Mouse (Mus musculus) MEL (cell line): ENCODE measurements around the gene Map4. TPM values are rescaled to one million over a fixed set of nuclear protein-coding genes. Genes with fewer than 3 reads are reported as not detected.

ENCODE experiments used
- DNase-seq: peaks from one replicate; pipeline ENCODE4 v3.0.0; 2011; ENCODE audit warnings: low read depth, low spot score
- H3K27ac ChIP-seq: 2 replicates; pipeline ENCODE4 v1.5.1; 2012; ENCODE audit warnings: low read depth, mild to moderate bottlenecking, control low read depth, low read length, moderate library complexity; ENCODE audit not compliant: control insufficient read depth
- H3K27me3 ChIP-seq, 2 experiments: fragments of 150-350 bp in 1 of 2; sonication (generic) in 1 of 2; 2 replicates each; pipeline ENCODE4 v1.6.1; 2012; ENCODE audit warnings: low read length in 2 of 2, mild to moderate bottlenecking in 2 of 2, improper control_type of control experiment in 1 of 2, moderate library complexity in 1 of 2; ENCODE audit not compliant: insufficient read depth in 2 of 2, control insufficient read depth in 1 of 2
- H3K36me3 ChIP-seq, 2 experiments: 2 replicates each; pipeline ENCODE4 v1.6.1; 2012 to 2014; ENCODE audit warnings: low read length in 2 of 2, improper control_type of control experiment in 1 of 2, inconsistent platforms in 1 of 2, mild to moderate bottlenecking in 1 of 2; ENCODE audit not compliant: insufficient read depth in 2 of 2, control insufficient read depth in 1 of 2
- H3K4me1 ChIP-seq, 2 experiments: fragments of 150-350 bp in 1 of 2; sonication (generic) in 1 of 2; 2 replicates each; pipeline ENCODE4 v1.6.1; 2012; ENCODE audit warnings: low read length in 2 of 2, improper control_type of control experiment in 1 of 2, mild to moderate bottlenecking in 1 of 2; ENCODE audit not compliant: insufficient read depth in 2 of 2, control insufficient read depth in 1 of 2
- H3K4me3 ChIP-seq, 2 experiments: fragments of 150-350 bp in 1 of 2; sonication (generic) in 1 of 2; 2 replicates each; pipeline ENCODE4 v1.5.1; 2012; ENCODE audit warnings: low read depth in 2 of 2, low read length in 2 of 2, mild to moderate bottlenecking in 2 of 2, moderate library complexity in 2 of 2, control low read depth in 1 of 2, improper control_type of control experiment in 1 of 2; ENCODE audit not compliant: control insufficient read depth in 1 of 2, insufficient read depth in 1 of 2
- H3K79me2 ChIP-seq: 2 replicates; pipeline ENCODE4 v1.6.1; 2012; ENCODE audit warnings: mild to moderate bottlenecking, low read length, moderate library complexity; ENCODE audit not compliant: control insufficient read depth, poor library complexity, insufficient read depth
- H3K9ac ChIP-seq: 2 replicates; pipeline ENCODE4 v1.6.1; 2012; ENCODE audit warnings: low read depth, mild to moderate bottlenecking, control low read depth, low read length, moderate library complexity; ENCODE audit not compliant: control insufficient read depth, poor library complexity, severe bottlenecking
- H3K9me3 ChIP-seq: fragments of 150-350 bp; sonication (generic); replicated peaks from 2 replicates; pipeline ENCODE4 v1.6.1; 2012; ENCODE audit warnings: mild to moderate bottlenecking, low read length, improper control_type of control experiment, moderate library complexity; ENCODE audit not compliant: insufficient read depth
- CHD1 ChIP-seq: IDR thresholded peaks from 2 replicates; pipeline ENCODE4 v1.6.1; 2012; ENCODE audit warnings: low read depth, mild to moderate bottlenecking, inconsistent platforms, low read length, improper control_type of control experiment
- CHD2 ChIP-seq: IDR thresholded peaks from 2 replicates; pipeline ENCODE4 v1.6.1; 2011; ENCODE audit warnings: low read length, improper control_type of control experiment
- EP300 ChIP-seq, 2 experiments: IDR thresholded peaks; 2 replicates each; pipeline ENCODE4 v1.6.1; 2011; ENCODE audit warnings: improper control_type of control experiment in 2 of 2, low read length in 2 of 2, low read depth in 1 of 2, mild to moderate bottlenecking in 1 of 2
- ETS1 ChIP-seq: IDR thresholded peaks from 2 replicates; pipeline ENCODE4 v1.6.1; 2012; ENCODE audit warnings: low read depth, mild to moderate bottlenecking, inconsistent platforms, low read length, improper control_type of control experiment, moderate library complexity
- GABPA ChIP-seq: IDR thresholded peaks from 2 replicates; pipeline ENCODE4 v1.6.1; 2012; ENCODE audit warnings: low read depth, mild to moderate bottlenecking, inconsistent platforms, low read length, improper control_type of control experiment, moderate library complexity
- HCFC1 ChIP-seq: IDR thresholded peaks from 2 replicates; pipeline ENCODE4 v1.6.1; 2012; ENCODE audit warnings: low read depth, mild to moderate bottlenecking, inconsistent platforms, low read length, improper control_type of control experiment, moderate library complexity
- JUND ChIP-seq: IDR thresholded peaks from 2 replicates; pipeline ENCODE4 v1.6.1; 2011; ENCODE audit warnings: low read depth, mild to moderate bottlenecking, improper control_type of control experiment, low read length
- MXI1 ChIP-seq: IDR thresholded peaks from 2 replicates; pipeline ENCODE4 v1.6.1; 2011; ENCODE audit warnings: mild to moderate bottlenecking, low read depth, low read length, improper control_type of control experiment
- MYC ChIP-seq: IDR thresholded peaks from 2 replicates; pipeline ENCODE4 v1.6.1; 2011; ENCODE audit warnings: low read depth, mild to moderate bottlenecking, low read length, improper control_type of control experiment, moderate library complexity
- NRF1 ChIP-seq: IDR thresholded peaks from 2 replicates; pipeline ENCODE4 v1.6.1; 2014; ENCODE audit warnings: low read depth, mild to moderate bottlenecking, inconsistent platforms, low read length, improper control_type of control experiment, moderate library complexity; ENCODE audit not compliant: poor library complexity, insufficient read depth, severe bottlenecking
- POLR2A ChIP-seq, 2 experiments: IDR thresholded peaks; 2 replicates each; pipeline ENCODE4 v1.6.1; 2011 to 2012; ENCODE audit warnings: low read length in 2 of 2, mild to moderate bottlenecking in 2 of 2, control low read depth in 1 of 2, improper control_type of control experiment in 1 of 2, low read depth in 1 of 2, moderate library complexity in 1 of 2; ENCODE audit not compliant: control insufficient read depth in 1 of 2, insufficient read depth in 1 of 2, poor library complexity in 1 of 2
- POLR2AphosphoS2 ChIP-seq: IDR thresholded peaks from 2 replicates; pipeline ENCODE4 v1.6.1; 2011; ENCODE audit warnings: low read length, improper control_type of control experiment
- RAD21 ChIP-seq: IDR thresholded peaks from 2 replicates; pipeline ENCODE4 v1.6.1; 2011; ENCODE audit warnings: mild to moderate bottlenecking, low read depth, low read length, improper control_type of control experiment
- SIN3A ChIP-seq: IDR thresholded peaks from 2 replicates; pipeline ENCODE4 v1.6.1; 2012; ENCODE audit warnings: low read length, improper control_type of control experiment, inconsistent platforms
- TBP ChIP-seq: IDR thresholded peaks from 2 replicates; pipeline ENCODE4 v1.8.0; 2011; ENCODE audit warnings: low read depth, low read length, improper control_type of control experiment
- TCF12 ChIP-seq: IDR thresholded peaks from 2 replicates; pipeline ENCODE4 v1.6.1; 2014; ENCODE audit warnings: low read depth, mild to moderate bottlenecking, inconsistent platforms, low read length, improper control_type of control experiment, moderate library complexity
- UBTF ChIP-seq: IDR thresholded peaks from 2 replicates; pipeline ENCODE4 v1.6.1; 2012; ENCODE audit warnings: low read depth, mild to moderate bottlenecking, inconsistent platforms, low read length, improper control_type of control experiment, moderate library complexity, borderline replicate concordance; ENCODE audit not compliant: insufficient read depth
- USF2 ChIP-seq, 2 experiments: IDR thresholded peaks; 2 replicates each; pipeline ENCODE4 v1.6.1; 2011 to 2012; ENCODE audit warnings: improper control_type of control experiment in 2 of 2, low read length in 2 of 2, borderline replicate concordance in 1 of 2, inconsistent platforms in 1 of 2, low read depth in 1 of 2, mild to moderate bottlenecking in 1 of 2; ENCODE audit not compliant: insufficient read depth in 1 of 2
- polyA plus RNA-seq, 2 experiments: library from polyadenylated mRNA; stranded (reverse) in 1 of 2; unstranded in 1 of 2; fragments of >175 nt in 1 of 2; fragments of >200 nt in 1 of 2; gene quantifications; 2 replicates each; pipeline versions ENCODE4 v1.2.1 to v1.2.4; 2012; ENCODE audit warnings: low replicate concordance in 2 of 2, low read depth in 1 of 2; ENCODE audit not compliant: insufficient read length in 2 of 2, insufficient read depth in 1 of 2, missing spikeins in 1 of 2
- total RNA-seq: library from RNA; depleted of rRNA; stranded (reverse); fragments of 300-350 nt; gene quantifications from 2 replicates; pipeline ENCODE4 v1.2.3, GENCODE M21; 2012

Gene Map4
- total and polyA plus RNA-seq, 3 experiments, result 14.5 to 47.8 TPM; not detected in 1

DNA sequence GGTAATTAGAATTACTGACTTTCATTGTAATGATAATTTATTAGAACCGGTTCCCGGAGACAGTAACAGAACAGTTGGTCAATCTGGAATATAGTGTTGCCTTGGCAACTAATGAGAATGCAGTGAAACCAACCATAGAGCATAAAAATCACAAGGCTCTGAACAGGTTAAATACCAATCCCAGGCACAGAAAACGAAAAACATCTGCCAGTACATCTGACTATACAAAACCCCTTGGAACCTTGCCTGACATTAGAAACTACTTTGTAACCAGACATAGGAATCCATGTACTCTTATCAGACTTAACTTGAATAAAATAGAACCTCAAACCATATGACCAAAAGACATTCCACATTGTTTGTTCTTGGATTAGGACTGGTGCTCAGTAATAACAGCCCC lies 116.6 kb downstream of the Map4 start:
- H3K27me3 ChIP-seq, result no peaks in the 10 kb centered on the region
- H3K4me3 ChIP-seq, result no peak overlapping the region
- H3K36me3 ChIP-seq, result no peaks in the 10 kb centered on the region; a peak in 1 of 4 replicates
- no peak overlapping the region for H3K9ac ChIP-seq
- H3K9me3 ChIP-seq, result no peaks in the 10 kb centered on the region
- no peaks in the 10 kb centered on the region for H3K79me2 ChIP-seq
- no peak for TF ChIP-seq TBP
- no peak for TF ChIP-seq HCFC1
- TF ChIP-seq TCF12, result no peak
- no peak for DNase-seq
- H3K27ac ChIP-seq, result no peak overlapping the region
- H3K4me1 ChIP-seq, result no peaks in the 10 kb centered on the region

DNA sequence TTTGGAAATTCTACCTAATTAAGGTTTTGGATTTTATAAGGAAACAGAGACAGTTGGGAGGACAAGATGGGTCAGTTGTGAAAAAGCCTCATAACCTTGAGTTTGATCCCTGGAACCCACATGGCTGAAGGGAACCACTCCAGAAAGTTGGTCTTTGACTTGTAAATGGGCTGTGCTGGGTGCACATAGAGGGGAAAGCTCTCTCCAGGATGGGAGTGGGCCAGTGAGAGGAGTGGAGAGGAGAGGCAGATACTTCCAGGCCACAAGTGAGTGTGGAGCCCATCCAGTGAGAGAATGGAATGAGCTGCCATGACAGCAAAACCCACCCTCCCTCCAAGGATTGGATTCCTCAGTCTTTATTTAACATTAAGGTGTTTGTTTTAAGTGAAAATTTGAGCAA lies 119.9 kb downstream of the Map4 start:
- Histone ChIP-seq H3K9ac (no peak overlapping the region), H3K79me2 (no peaks in the 10 kb centered on the region), H3K27ac (no peak overlapping the region), H3K36me3 (peaks cover 0 to 3% of the 10 kb centered on the region in 2 experiments; a peak in 2 of 4 replicates), H3K4me1 (no peaks in the 10 kb centered on the region), H3K27me3 (no peaks in the 10 kb centered on the region), H3K4me3 (no peak overlapping the region), H3K9me3 (no peaks in the 10 kb centered on the region)
- DNase-seq, result no peak
- no peak for TF ChIP-seq JUND
- TF ChIP-seq CHD2, result no peak
- no peak for TF ChIP-seq SIN3A
- no peak for TF ChIP-seq POLR2AphosphoS2
- TF ChIP-seq EP300 (IDR thresholded peaks at IDR 0.05; ENCODE audit: low read depth in 1 of 2, low read length in 2 of 2), result no peak
- TF ChIP-seq POLR2A (IDR thresholded peaks at IDR 0.05; ENCODE audit: control insufficient read depth in 1 of 2, insufficient read depth in 1 of 2, low read depth in 1 of 2, low read length in 2 of 2, poor library complexity in 1 of 2), result no peak
- TF ChIP-seq TBP, result no peak
- TF ChIP-seq RAD21, result no peak
- no peak for TF ChIP-seq CHD1

DNA sequence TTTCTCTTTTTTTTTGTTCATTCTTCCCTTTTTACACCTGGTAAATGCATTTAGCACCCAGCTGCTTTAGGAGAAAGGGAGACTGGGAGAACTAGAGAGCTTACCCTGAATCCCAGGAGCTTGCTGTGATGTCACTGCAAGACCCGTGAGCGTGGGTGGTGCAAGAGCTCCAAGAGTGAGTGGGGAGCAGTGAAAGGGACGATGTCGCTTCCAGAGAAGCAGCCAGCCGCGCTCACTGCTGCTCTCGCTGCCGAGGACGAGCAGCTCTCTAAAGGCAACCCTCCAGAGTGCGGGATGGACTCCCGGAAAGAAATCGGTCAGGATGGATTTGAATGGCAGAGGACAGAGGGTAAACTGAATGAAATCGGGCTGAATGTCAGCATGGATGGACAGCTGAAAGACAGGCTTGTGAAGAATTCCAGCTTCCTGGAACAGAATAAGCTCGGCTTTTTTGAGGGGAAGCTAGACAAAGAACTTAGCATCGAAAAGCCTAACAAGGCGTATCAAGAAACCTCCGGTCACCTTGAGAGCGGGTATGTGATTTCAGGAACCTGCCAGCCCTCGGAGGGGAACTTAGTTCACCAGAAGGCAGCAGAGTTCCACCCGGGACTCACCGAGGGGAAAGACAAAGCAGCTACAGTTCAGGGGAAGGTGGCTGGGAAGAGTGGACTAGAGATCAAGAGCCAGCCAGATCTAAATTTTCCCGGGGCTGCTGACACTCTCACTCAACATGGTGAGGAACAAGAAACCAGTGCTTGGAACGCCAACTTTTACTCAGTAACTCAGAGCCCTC lies 120.8 kb downstream of the Map4 start:
- TF ChIP-seq UBTF, result no peak
- no peak for TF ChIP-seq ETS1
- TF ChIP-seq GABPA, result no peak
- TF ChIP-seq POLR2AphosphoS2, result no peak
- TF ChIP-seq MYC, result no peak
- no peak for TF ChIP-seq CHD1
- TF ChIP-seq USF2 (IDR thresholded peaks at IDR 0.05; ENCODE audit: borderline replicate concordance in 1 of 2, insufficient read depth in 1 of 2, low read depth in 1 of 2, low read length in 2 of 2), result no peak
- TF ChIP-seq NRF1, result no peak
- TF ChIP-seq MXI1, result no peak
- no peak for TF ChIP-seq EP300 (IDR thresholded peaks at IDR 0.05; ENCODE audit: low read depth in 1 of 2, low read length in 2 of 2)
- no peaks in the 10 kb centered on the region for H3K4me1 ChIP-seq
- no peaks in the 10 kb centered on the region for H3K79me2 ChIP-seq
- no peaks in the 10 kb centered on the region for H3K9me3 ChIP-seq
- no peak overlapping the region for H3K4me3 ChIP-seq
- no peak for DNase-seq
- H3K36me3 ChIP-seq, result peaks cover 0 to 3% of the 10 kb centered on the region in 2 experiments; a peak in 2 of 4 replicates
- H3K27me3 ChIP-seq, result no peaks in the 10 kb centered on the region
- no peak overlapping the region for H3K27ac ChIP-seq
- H3K9ac ChIP-seq, result no peak overlapping the region
